ENCODE assay signal across 8 mouse cellular contexts in genomic region chr7:12949032-12949871, GRCm38 (mm10). TPM values are rescaled to one million over a fixed set of nuclear protein-coding genes. Genes with fewer than 3 reads are reported as not detected.
DNase-seq lines count a peak whose midpoint lies in the region; ATAC-seq lines count a peak whose summit lies in the region.

No protein-coding gene starts in this region.

- peak overlapping the region; percentile 71 for H3K9ac ChIP-seq in hindbrain, embryonic 13.5 days

- peaks cover 2% of the 10 kb centered on the region; the same call in 1 of the 2 replicates for H3K27me3 ChIP-seq in hindbrain, embryonic 13.5 days

- DNase-seq in NIH3T3 (ENCODE audit: low read depth) = peak; percentile 93
- DNase-seq in cerebellum, postnatal 10 days = peak; percentile 91 to 94
- DNase-seq in frontal cortex, postnatal 10 days (ENCODE audit: low spot score in 2 of 2) = peak; percentile 93 to 94
- peak; percentile 75 to 76 for DNase-seq in layer of hippocampus, postnatal 25 days (ENCODE audit: extremely low spot score in 1 of 2, low spot score in 1 of 2)
- peak; percentile 97 for DNase-seq in lung, postnatal 25 days (ENCODE audit: low spot score)
- peak; percentile 73 for DNase-seq in retina, embryonic 14.5 days (ENCODE audit: low spot score)
- peak; percentile 89 for DNase-seq in thymus, postnatal 4 days

- no peaks in the 10 kb centered on the region for H3K9me3 ChIP-seq in hindbrain, embryonic 13.5 days

- H3K36me3 ChIP-seq in hindbrain, embryonic 13.5 days = no peaks in the 10 kb centered on the region

- H3K4me2 ChIP-seq in hindbrain, embryonic 13.5 days = peak overlapping the region; percentile 82

- H3K4me1 ChIP-seq in hindbrain, embryonic 13.5 days (replicated peaks) = peaks cover 11% of the 10 kb centered on the region

- ATAC-seq in hindbrain, embryonic 13.5 days (ENCODE audit: low FRiP score) = peak; percentile 98

- peak overlapping the region; percentile 47 for H3K4me3 ChIP-seq in hindbrain, embryonic 13.5 days

- peak overlapping the region; percentile 94 for H3K27ac ChIP-seq in hindbrain, embryonic 13.5 days

- 9% methylated on average over 35 of the region's 35 CpGs for WGBS in hindbrain, embryonic 13.5 days

RNA-seq across cellular contexts. Expression of gene Zfp324, which starts 16.4 kb away (rescaled TPM):
- 13.6 and 13.7 TPM in 2 replicates for polyA plus RNA-seq in hindbrain, embryonic 13.5 days (2015; fragmentation: Nextera tagmentation; extraction: Ambion mirVana)
- 10 to 100 TPM; 10.2 to 12.1 TPM for total RNA-seq in layer of hippocampus, postnatal 25 days (2021)

RNA-seq across cellular contexts. Expression of gene Rnf225, which starts 22.0 kb away (rescaled TPM):
- 0.70 TPM in 2 replicates for polyA plus RNA-seq in hindbrain, embryonic 13.5 days (2015; fragmentation: Nextera tagmentation; extraction: Ambion mirVana)
- 1 to 10 TPM in 1 of 2 experiments, under 1 TPM in 1; 0.91 to 1.3 TPM for total RNA-seq in layer of hippocampus, postnatal 25 days (2021)

RNA-seq across cellular contexts. Expression of gene Rps5, which starts 27.2 kb away (rescaled TPM):
- 661 and 665 TPM in 2 replicates for polyA plus RNA-seq in hindbrain, embryonic 13.5 days (2015; fragmentation: Nextera tagmentation; extraction: Ambion mirVana)
- total RNA-seq in layer of hippocampus, postnatal 25 days (2021) = 100 to 1,000 TPM; 379 to 453 TPM

RNA-seq across cellular contexts. Expression of gene Zfp446, which starts 28.4 kb away (rescaled TPM):
- 12.4 and 13.2 TPM in 2 replicates for polyA plus RNA-seq in hindbrain, embryonic 13.5 days (2015; fragmentation: Nextera tagmentation; extraction: Ambion mirVana)
- 1 to 10 TPM; 8.1 to 9.1 TPM for total RNA-seq in layer of hippocampus, postnatal 25 days (2021)

RNA-seq across cellular contexts. Expression of gene Slc27a5, which starts 48.7 kb away (rescaled TPM):
- 0.19 and 0.44 TPM in 2 replicates for polyA plus RNA-seq in hindbrain, embryonic 13.5 days (2015; fragmentation: Nextera tagmentation; extraction: Ambion mirVana)
- under 1 TPM; 0.22 to 0.47 TPM for total RNA-seq in layer of hippocampus, postnatal 25 days (2021)

Comparison
In these comparisons a context has a peak if more than half of its experiments do, and no peak if none do; other contexts are left out.
1. Peak in every context shown above with its lines: DNase-seq, ATAC-seq, H3K4me3 ChIP-seq and H3K27ac ChIP-seq.